Mouse (Mus musculus) left cerebral cortex, adult 2 months (tissue): ENCODE measurements around the gene Gm10320. TPM values are rescaled to one million over a fixed set of nuclear protein-coding genes. Genes with fewer than 3 reads are reported as not detected.

ENCODE experiments used
- DNase-seq, 2 experiments: peaks; one replicate each; pipeline ENCODE4 v3.0.0; 2021 to 2022; ENCODE audit warnings: low spot score in 2 of 2, mixed read lengths in 1 of 2; ENCODE audit errors: extremely low spot score in 1 of 2
- H3K27ac ChIP-seq: fragments of 200-600 bp; 2 replicates; pipeline ENCODE4 v1.8.1; 2022
- H3K4me3 ChIP-seq: fragments of 200-600 bp; 2 replicates; pipeline ENCODE4 v1.8.1; 2022
- CTCF ChIP-seq: fragments of 200-600 bp; IDR thresholded peaks from 2 replicates; pipeline ENCODE4 v1.8.1; 2022; ENCODE audit warnings: antibody characterized with exemption, mild to moderate bottlenecking, moderate library complexity
- intact Hi-C: fragments of 180-260 bp; cut with DNase I; formaldehyde crosslinking; loops from one replicate; pipeline ENCODE4 v1.15.1; 2025
- total RNA-seq, 2 experiments: library from RNA; stranded (reverse); gene quantifications; 2 replicates each; pipeline ENCODE4 v1.2.3; 2021

Gene Gm10320
- total RNA-seq, 2 experiments from 2014 or later, result not detected

GRCm38 (mm10) chr13:98453146-98453545, 38.7 kb downstream of the Gm10320 start:
- TF ChIP-seq CTCF, result no peak
- no peak overlapping the region for H3K4me3 ChIP-seq
- intact Hi-C loops, result no loop called here
- DNase-seq, result no peak
- no peak overlapping the region for H3K27ac ChIP-seq

GRCm38 (mm10) chr13:98448696-98449095, 43.1 kb downstream of the Gm10320 start:
- no peak for TF ChIP-seq CTCF
- intact Hi-C loops, result no loop called here

GRCm38 (mm10) chr13:98447741-98448140, 44.1 kb downstream of the Gm10320 start:
- intact Hi-C loops, result no loop called here
- Histone ChIP-seq H3K27ac (no peak overlapping the region), H3K4me3 (no peak overlapping the region)
- no peak for TF ChIP-seq CTCF
- no peak for DNase-seq

More at GRCm38 (mm10) chr13:98448696-98449095, 43.1 kb downstream of the Gm10320 start:
- no peak for DNase-seq
- no peak overlapping the region for H3K4me3 ChIP-seq
- no peak overlapping the region for H3K27ac ChIP-seq

DNA sequence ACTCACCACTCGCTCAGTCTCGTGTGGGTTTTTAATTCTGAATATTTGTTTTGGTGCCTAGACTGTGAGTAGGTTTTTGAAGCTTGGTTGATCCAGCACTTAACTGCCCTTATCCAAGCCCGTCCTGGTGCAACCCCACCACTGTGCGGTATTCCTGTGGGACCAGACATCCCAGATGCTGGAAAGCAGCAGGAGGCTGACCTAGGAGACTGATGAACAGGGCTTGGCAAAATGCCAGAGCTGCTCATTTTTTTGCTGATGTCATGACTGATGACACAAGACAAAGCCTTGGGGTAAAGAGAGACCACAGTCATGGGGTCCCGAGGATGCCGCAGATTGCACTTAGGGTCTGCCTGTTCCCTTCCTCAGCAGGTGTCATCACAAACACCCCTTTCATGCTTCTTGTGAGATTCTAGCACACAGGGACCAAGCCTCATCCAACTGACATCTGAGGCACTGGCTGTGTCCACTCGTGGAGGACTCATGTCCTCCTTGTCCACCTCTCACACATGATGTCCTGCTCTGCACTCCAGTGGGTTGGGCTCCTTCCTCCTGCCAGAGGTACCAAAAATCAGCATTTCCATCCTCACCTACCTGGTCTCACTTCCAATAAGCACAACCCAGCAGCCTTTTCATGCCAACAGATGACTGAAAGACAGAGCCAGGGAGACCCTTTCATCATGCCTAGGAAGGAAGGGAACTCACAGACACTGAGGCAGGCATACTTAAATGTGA, 46.2 kb downstream of the Gm10320 start:
- no peak for DNase-seq
- intact Hi-C loops, result no loop called here
- H3K4me3 ChIP-seq, result no peak overlapping the region
- H3K27ac ChIP-seq, result no peak overlapping the region
- no peak for TF ChIP-seq CTCF

- TF ChIP-seq CTCF, result no peak
- Histone ChIP-seq H3K4me3 (no peak overlapping the region), H3K27ac (no peak overlapping the region)
- intact Hi-C loops, result no loop called here
- DNase-seq, result no peak
Observed at GRCm38 (mm10) chr13:98441001-98441400, 50.8 kb downstream of the Gm10320 start.

DNA sequence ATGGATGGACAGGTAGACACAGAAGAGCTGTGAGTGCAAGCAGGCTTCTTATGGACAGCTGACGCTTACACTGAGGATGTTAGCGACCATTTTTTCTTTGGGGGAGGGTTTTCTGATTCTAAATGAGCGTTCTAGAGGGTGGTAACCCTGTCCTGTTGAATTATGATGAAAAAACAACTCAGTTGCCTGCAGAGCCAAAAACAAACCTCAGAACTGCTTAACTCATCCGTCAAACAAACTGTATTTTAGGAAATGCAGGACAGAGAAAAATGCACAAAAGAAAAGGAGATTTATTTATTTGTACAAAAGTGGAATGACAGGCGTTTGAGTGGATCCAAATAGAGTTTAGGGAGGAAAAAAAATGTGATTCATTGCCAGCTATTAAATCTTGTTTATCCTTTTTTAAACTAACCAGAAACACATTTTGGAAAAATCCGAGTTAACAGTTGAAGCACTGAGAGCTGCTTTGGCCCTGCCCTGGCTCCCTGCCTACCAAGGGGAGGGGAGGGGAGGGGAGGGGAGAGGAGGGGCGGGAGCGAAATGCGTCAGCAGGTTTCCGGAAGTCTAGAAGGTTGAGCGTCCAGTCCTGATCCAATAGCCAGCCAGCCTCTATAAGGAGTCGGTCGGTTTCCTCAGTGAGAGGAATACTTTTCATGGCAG, 51.4 kb downstream of the Gm10320 start:
- intact Hi-C loops, result no loop called here
- no peak overlapping the region for H3K4me3 ChIP-seq
- no peak overlapping the region for H3K27ac ChIP-seq
- no peak for TF ChIP-seq CTCF
- no peak for DNase-seq

Other genes with a start within 250 kb of the Gm10320 start
- 10 to 100 TPM; 22.2 to 23.0 TPM for gene Utp15, start 229.0 kb downstream of the Gm10320 start, total RNA-seq
- gene Ankra2, start 228.9 kb downstream of the Gm10320 start, total RNA-seq, result 10 to 100 TPM; 47.1 TPM
- gene Gm21976, start 212.1 kb downstream of the Gm10320 start, total RNA-seq, result not detected
- gene Btf3, start 175.0 kb downstream of the Gm10320 start, total RNA-seq, result 100 to 1,000 TPM; 160 to 170 TPM
- 1 to 10 TPM; 1.5 to 1.9 TPM for gene Foxd1, start 137.8 kb downstream of the Gm10320 start, total RNA-seq
- under 1 TPM in 1 of 2 experiments, not detected in 1; 0.14 TPM for gene Tmem174, start 145.4 kb upstream of the Gm10320 start, total RNA-seq
- under 1 TPM in 1 of 2 experiments, not detected in 1; 0.30 TPM for gene Tmem171, start 202.8 kb upstream of the Gm10320 start, total RNA-seq